10 mouse cellular contexts compared by ENCODE assay signal in the genomic region with DNA sequence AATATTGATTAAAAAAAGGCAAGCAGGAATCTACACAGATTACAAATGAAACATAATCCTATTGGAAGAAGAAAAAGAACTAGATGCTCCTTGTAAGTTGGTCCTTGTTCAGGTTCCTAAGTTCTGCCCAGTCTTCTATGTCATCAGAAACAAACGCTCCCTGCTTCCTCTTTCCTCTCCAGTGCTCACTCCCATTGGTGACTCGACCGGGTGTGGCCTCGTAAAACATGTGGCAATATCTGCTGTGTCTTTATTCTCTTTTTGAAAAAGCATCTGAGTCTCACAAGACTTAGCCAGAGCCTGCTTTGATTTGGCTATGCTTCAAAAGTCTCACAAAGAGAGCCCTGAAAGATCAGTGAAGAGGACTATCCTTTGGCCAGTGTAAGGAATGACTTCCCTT.
DNase-seq lines count a peak whose midpoint lies in the region; ATAC-seq and TF ChIP-seq lines count a peak whose summit lies in the region.
"Had no signal": no experiment of that assay in that cellular context is flagged by ENCODE, and none has a peak within 500 bp of the region (broad histone marks: within the 10 kb centered on the region; RNA-seq: fewer than 3 reads in every experiment).

No protein-coding gene starts in this region.

- 61% methylated on average over 4 of the region's 4 CpGs for WGBS in lung, embryonic 15.5 days
- WGBS in lung, adult 2 months: 33% methylated on average over 4 of the region's 4 CpGs
- 49% methylated on average over 4 of the region's 4 CpGs for WGBS in lung, postnatal 0 days

- H3K4me3 ChIP-seq in lung, embryonic 15.5 days: no peak overlapping the region
- no peak overlapping the region for H3K4me3 ChIP-seq in lung, adult 2 months (replicated peaks; ENCODE audit: extremely low read depth, low read depth, low read length)
- no peak overlapping the region for H3K4me3 ChIP-seq in lung, postnatal 0 days (ENCODE audit: low read depth, low read length)
- H3K4me3 ChIP-seq: kidney, embryonic 15.5 days had no signal

- no peak for TF ChIP-seq CTCF in lung, adult 2 months (IDR thresholded peaks at IDR 0.05; ENCODE audit: insufficient read depth, low read length)
- no peak for TF ChIP-seq CTCF in lung, postnatal 0 days (IDR thresholded peaks at IDR 0.05)

- H3K27me3 ChIP-seq in lung, embryonic 15.5 days: no peaks in the 10 kb centered on the region
- no peaks in the 10 kb centered on the region for H3K27me3 ChIP-seq in lung, postnatal 0 days (replicated peaks; ENCODE audit: insufficient read depth, low read length)
- H3K27me3 ChIP-seq: kidney, embryonic 15.5 days had no signal

- no peaks in the 10 kb centered on the region for H3K36me3 ChIP-seq in lung, embryonic 15.5 days
- H3K36me3 ChIP-seq in lung, postnatal 0 days (ENCODE audit: insufficient read depth, low read length): no peaks in the 10 kb centered on the region
- H3K36me3 ChIP-seq: kidney, embryonic 15.5 days had no signal

- H3K27ac ChIP-seq in lung, embryonic 15.5 days: peak overlapping the region; percentile 39; the same call in 1 of the 2 replicates
- H3K27ac ChIP-seq in lung, postnatal 0 days (ENCODE audit: low read length): no peak overlapping the region
- H3K27ac ChIP-seq: kidney, embryonic 15.5 days had no signal

- no peak for TF ChIP-seq EP300 in lung, postnatal 0 days (IDR thresholded peaks at IDR 0.05)

- no peak for DNase-seq in lung, adult 2 months
- peak; percentile 44 to 51 for DNase-seq in heart, adult 9 months (ENCODE audit: low spot score in 2 of 2)
- peak; percentile 58 for DNase-seq in lung, postnatal 0 days (ENCODE audit: low spot score)
- no peak for DNase-seq in MN1 (ENCODE audit: low spot score)
- DNase-seq in layer of hippocampus, adult 18-20 months (ENCODE audit: low spot score in 2 of 2): no peak
- no peak for DNase-seq in kidney, adult 8-10 months
- DNase-seq: cerebellum, adult 11 months; left cerebral cortex, postnatal 4 days had no signal

- ATAC-seq in lung, embryonic 15.5 days (ENCODE audit: borderline replicate concordance, extremely low read depth, low FRiP score, low TSS enrichment): no peak
- 0 out of 2 replicates have a peak, but pooled peaks have one; percentile 40 for ATAC-seq in lung, postnatal 0 days

- TF ChIP-seq POLR2A in lung, adult 2 months (IDR thresholded peaks at IDR 0.05; ENCODE audit: borderline replicate concordance, extremely low read depth, low read depth, low read length): no peak

- no peak overlapping the region for H3K4me2 ChIP-seq in lung, embryonic 15.5 days
- no peak overlapping the region for H3K4me2 ChIP-seq in lung, postnatal 0 days (replicated peaks; ENCODE audit: low read depth, low read length)
- H3K4me2 ChIP-seq: kidney, embryonic 15.5 days had no signal

- peaks cover 10% of the 10 kb centered on the region; the same call in 1 of the 2 replicates for H3K4me1 ChIP-seq in lung, embryonic 15.5 days
- H3K4me1 ChIP-seq in lung, adult 2 months (ENCODE audit: control insufficient read depth, insufficient read depth, low read length): peaks cover 3% of the 10 kb centered on the region; the same call in 1 of the 2 replicates
- H3K4me1 ChIP-seq in lung, postnatal 0 days (ENCODE audit: insufficient read depth, low read depth, low read length): no peaks in the 10 kb centered on the region
- H3K4me1 ChIP-seq: kidney, embryonic 15.5 days had no signal

- H3K9ac ChIP-seq in lung, embryonic 15.5 days: no peak overlapping the region
- H3K9ac ChIP-seq in lung, postnatal 0 days (replicated peaks; ENCODE audit: low read depth): no peak overlapping the region
- H3K9ac ChIP-seq: kidney, embryonic 15.5 days had no signal

- no peaks in the 10 kb centered on the region for H3K9me3 ChIP-seq in lung, embryonic 15.5 days
- no peaks in the 10 kb centered on the region for H3K9me3 ChIP-seq in lung, postnatal 0 days (ENCODE audit: low read length)
- H3K9me3 ChIP-seq: kidney, embryonic 15.5 days had no signal

Comparison
In these comparisons a context has a peak if more than half of its experiments do, and no peak if none do; other contexts are left out.
1. DNase-seq: peak in heart, adult 9 months (2 of 2) and lung, postnatal 0 days (single experiment); none in lung, adult 2 months (single experiment), MN1 (single experiment), layer of hippocampus, adult 18-20 months (0 of 2) and kidney, adult 8-10 months (0 of 2).